Mouse (Mus musculus) heart, adult 9 months (tissue): ENCODE data around the gene Pim1.
"Not testable (repeated sequence)": the region's sequence is repeated elsewhere in the genome, so short reads cannot be mapped to it uniquely, and the experiment has no call there.

Source experiments
- DNase-seq, 2 experiments: peaks; one replicate each; pipeline ENCODE4 v3.0.0; 2022; ENCODE audit warnings: low spot score in 2 of 2

The Pim1 gene

GRCm38 (mm10) chr17:29490713-29491581 lies at the start of gene Pim1:
TSS of gene Pim1 (plus strand) at chr17:29490753.
- DNase-seq: no peak

- no peak for DNase-seq
Measured at GRCm38 (mm10) chr17:29441562-29441961, 49.0 kb upstream of the Pim1 start.

GRCm38 (mm10) chr17:29442131-29442557 lies 48.4 kb upstream of the Pim1 start:
- peak in 1 of 2 experiments; percentile 63 for DNase-seq

GRCm38 (mm10) chr17:29443724-29444123 lies 46.8 kb upstream of the Pim1 start:
- no peak for DNase-seq

GRCm38 (mm10) chr17:29445072-29445471 lies 45.5 kb upstream of the Pim1 start:
- DNase-seq: no peak

GRCm38 (mm10) chr17:29447323-29447722 lies 43.2 kb upstream of the Pim1 start:
- DNase-seq: no peak

GRCm38 (mm10) chr17:29448055-29448454 lies 42.5 kb upstream of the Pim1 start:
- no peak for DNase-seq

GRCm38 (mm10) chr17:29448561-29448960 lies 42.0 kb upstream of the Pim1 start:
- DNase-seq: no peak

GRCm38 (mm10) chr17:29450899-29451840 lies 39.4 kb upstream of the Pim1 start:
- no peak for DNase-seq

- no peak for DNase-seq
Measured at GRCm38 (mm10) chr17:29451841-29452210, 38.7 kb upstream of the Pim1 start.

GRCm38 (mm10) chr17:29454119-29454518 lies 36.4 kb upstream of the Pim1 start:
- DNase-seq: not testable (repeated sequence)

GRCm38 (mm10) chr17:29455411-29456120 lies 35.0 kb upstream of the Pim1 start:
- DNase-seq: no peak

- DNase-seq: no peak
Measured at GRCm38 (mm10) chr17:29456476-29456875, 34.1 kb upstream of the Pim1 start.

GRCm38 (mm10) chr17:29456926-29457325 lies 33.6 kb upstream of the Pim1 start:
- no peak for DNase-seq

- peak; percentile 81 to 85 for DNase-seq
Measured at GRCm38 (mm10) chr17:29457795-29458560, 32.6 kb upstream of the Pim1 start.

GRCm38 (mm10) chr17:29459321-29460118 lies 31.0 kb upstream of the Pim1 start:
- DNase-seq: peak; percentile 65 to 70

- DNase-seq: peak in 1 of 2 experiments; percentile 17
Measured at GRCm38 (mm10) chr17:29460119-29460505, 30.4 kb upstream of the Pim1 start.

GRCm38 (mm10) chr17:29463627-29464026 lies 26.9 kb upstream of the Pim1 start:
- DNase-seq: no peak

GRCm38 (mm10) chr17:29464068-29464467 lies 26.5 kb upstream of the Pim1 start:
- no peak for DNase-seq

- DNase-seq: no peak
Measured at GRCm38 (mm10) chr17:29464519-29465140, 25.9 kb upstream of the Pim1 start.
